Mouse (Mus musculus): ENCODE data around the gene Prr15l.

DNA sequence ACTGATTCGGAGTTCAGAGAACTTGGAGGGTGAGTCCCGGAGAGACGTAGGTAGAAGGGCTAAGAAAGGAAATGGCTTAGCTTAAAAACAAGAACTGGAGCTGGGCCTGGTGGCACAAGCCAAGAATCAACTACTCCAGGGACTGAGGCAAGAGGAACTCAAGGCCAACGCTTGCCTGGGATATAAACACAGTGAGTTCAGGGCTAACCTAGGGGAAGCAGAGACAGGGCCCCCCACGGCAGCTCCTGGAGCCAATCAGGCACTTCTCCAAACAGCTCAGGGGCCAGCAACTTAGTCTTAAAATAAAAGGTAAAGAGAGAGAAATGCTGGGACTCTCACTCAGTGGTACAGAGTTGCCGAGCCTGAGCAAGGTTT lies 10.5 kb downstream of the Prr15l start:
- TF ChIP-seq POLR2A (IDR thresholded peaks at IDR 0.05; ENCODE audit: low read depth, low read length) (no peak), CTCF (IDR thresholded peaks at IDR 0.05; ENCODE audit: borderline replicate concordance, insufficient read depth, low read length) (no peak)

Measured in embryonic fibroblast, embryonic 13.5 days (primary cell).